Mouse (Mus musculus) forebrain, embryonic 11.5 days (tissue): ENCODE measurements at regions not wholly inside any gene's neighbourhood (a gene's known extent, or its start where the extent isn't known, plus 50 kb on each side); places are given as distances from the start of the nearest gene placed in this dataset.

ENCODE experiments used
- ATAC-seq: fragments of 200-750 bp; cut with Nextera tagmentation; replicated peaks from 2 replicates; pipeline ENCODE4 v1.8.0; 2017; ENCODE audit warnings: moderate TSS enrichment; ENCODE audit not compliant: low FRiP score
- DNase-seq: peaks from one replicate; pipeline ENCODE4 v3.0.0-alpha.2; 2017; ENCODE audit warnings: low spot score
- H3K27ac ChIP-seq: fragments of 300-500 bp; sonication (generic); 2 replicates; pipeline ENCODE4 v1.5.1; 2014; ENCODE audit warnings: low read depth, low read length
- H3K27me3 ChIP-seq: fragments of 300-500 bp; sonication (generic); 2 replicates; pipeline ENCODE4 v1.6.1; 2014; ENCODE audit warnings: mild to moderate bottlenecking, low read length, mixed read lengths; ENCODE audit not compliant: control insufficient read depth, insufficient read depth
- H3K36me3 ChIP-seq: fragments of 300-500 bp; sonication (generic); 2 replicates; pipeline ENCODE4 v1.6.1; 2014; ENCODE audit warnings: mild to moderate bottlenecking, low read length, moderate library complexity, mixed read lengths; ENCODE audit not compliant: control insufficient read depth, insufficient read depth
- H3K4me1 ChIP-seq: fragments of 300-500 bp; sonication (generic); replicated peaks from 2 replicates; pipeline ENCODE4 v1.6.1; 2014; ENCODE audit warnings: low read length, mixed read lengths; ENCODE audit not compliant: control insufficient read depth, insufficient read depth
- H3K4me2 ChIP-seq: fragments of 300-500 bp; sonication (generic); 2 replicates; pipeline ENCODE4 v1.6.1; 2014; ENCODE audit warnings: low read depth, mild to moderate bottlenecking, low read length, moderate library complexity, mixed read lengths; ENCODE audit not compliant: severe bottlenecking
- H3K4me3 ChIP-seq: fragments of 300-500 bp; sonication (generic); 2 replicates; pipeline ENCODE4 v1.5.1; 2014; ENCODE audit warnings: low read depth, low read length
- H3K9ac ChIP-seq: fragments of 300-500 bp; sonication (generic); 2 replicates; pipeline ENCODE4 v1.6.1; 2014; ENCODE audit warnings: low read length
- H3K9me3 ChIP-seq: fragments of 300-500 bp; sonication (generic); 2 replicates; pipeline ENCODE4 v1.6.1; 2016; ENCODE audit warnings: low read length, mixed read lengths; ENCODE audit not compliant: control insufficient read depth
- WGBS: fragments of 180-500 bp; shearing (Covaris S2); extraction: QIAGEN DNeasy Blood & Tissue Kit; methylation state at CpG from one replicate; pipeline ENCODE4 v1.1.7; 2014; 5-methylcytosine and 5-hydroxymethylcytosine counted together

DNA sequence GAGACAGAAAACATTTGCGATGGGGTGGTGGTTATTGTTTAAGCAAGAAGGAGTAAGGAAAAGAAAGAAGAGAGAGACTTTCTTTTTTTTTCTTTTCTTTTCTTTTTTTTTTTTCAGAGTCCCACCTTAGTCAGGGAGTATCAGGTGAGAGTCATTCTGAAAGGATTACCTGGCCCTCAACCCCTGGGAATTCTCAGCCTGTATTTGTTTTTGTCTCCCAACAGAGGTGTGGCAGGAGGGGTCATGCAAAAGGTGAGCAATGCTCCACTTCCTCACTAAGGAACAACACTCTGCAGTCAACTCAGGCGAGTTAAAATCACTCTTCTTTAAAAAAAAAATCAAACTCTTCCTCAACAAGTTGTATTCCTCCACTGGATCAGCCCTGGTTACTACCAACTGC is 236.6 kb downstream of the Ikzf2 start:
- Histone ChIP-seq H3K4me3 (no peak overlapping the region), H3K4me1 (no peaks in the 10 kb centered on the region), H3K36me3 (no peaks in the 10 kb centered on the region), H3K4me2 (no peak overlapping the region), H3K9ac (no peak overlapping the region), H3K27ac (no peak overlapping the region), H3K9me3 (no peaks in the 10 kb centered on the region), H3K27me3 (no peaks in the 10 kb centered on the region)
- WGBS: 60% methylated on average over 2 of the region's 2 CpGs
- ATAC-seq (no peak), DNase-seq (no peak)

DNA sequence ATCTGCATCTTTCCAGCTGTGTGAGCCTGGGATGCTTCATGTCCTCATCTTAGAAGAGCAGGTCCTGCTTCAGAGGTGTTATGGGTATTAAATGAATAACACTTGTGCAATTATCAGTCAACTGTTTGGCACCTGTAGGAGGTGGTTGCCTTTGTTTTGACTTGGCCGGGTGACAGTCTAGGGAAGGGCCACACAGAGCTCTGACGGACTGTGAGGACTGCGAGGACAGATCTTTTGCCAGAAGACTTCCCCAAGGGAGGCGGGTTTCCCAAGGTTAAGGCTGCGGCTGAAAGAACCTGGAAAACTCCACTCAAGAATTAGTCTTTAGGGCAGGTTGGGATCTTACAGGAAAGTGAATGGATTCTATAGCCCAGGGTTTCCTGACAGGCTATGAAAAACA is 239.8 kb downstream of the Ikzf2 start:
- Histone ChIP-seq H3K27me3 (no peaks in the 10 kb centered on the region), H3K4me3 (no peak overlapping the region), H3K36me3 (no peaks in the 10 kb centered on the region), H3K4me1 (no peaks in the 10 kb centered on the region), H3K4me2 (no peak overlapping the region), H3K9ac (no peak overlapping the region), H3K9me3 (no peaks in the 10 kb centered on the region), H3K27ac (no peak overlapping the region)
- WGBS: 75% methylated on average over 5 of the region's 5 CpGs
- DNase-seq (no peak), ATAC-seq (no peak)

DNA sequence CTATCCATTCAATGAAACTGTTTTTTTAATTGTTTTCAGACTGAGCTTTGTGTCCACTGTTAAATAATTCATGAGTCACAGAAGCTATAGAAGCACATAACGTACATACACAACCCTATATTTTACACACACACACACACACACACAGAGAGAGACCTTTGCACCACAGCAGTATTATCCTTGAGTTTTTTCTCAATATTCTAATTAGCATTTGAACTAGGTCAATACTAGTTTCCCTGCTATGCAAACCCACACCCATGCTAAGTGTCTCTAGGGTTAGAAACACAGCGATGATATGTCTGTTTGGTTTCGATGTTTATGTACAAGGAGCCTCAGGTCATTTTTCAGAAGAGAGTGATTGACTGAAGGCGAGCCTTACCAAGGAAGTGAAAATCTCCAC is 242.3 kb downstream of the Ikzf2 start:
- H3K4me1 ChIP-seq: no peaks in the 10 kb centered on the region
- WGBS: 78% methylated on average over 4 of the region's 4 CpGs
- no peak overlapping the region for H3K4me2 ChIP-seq
- no peak for DNase-seq
- no peaks in the 10 kb centered on the region for H3K9me3 ChIP-seq
- no peaks in the 10 kb centered on the region for H3K27me3 ChIP-seq
- ATAC-seq: no peak
- H3K9ac ChIP-seq: no peak overlapping the region
- no peak overlapping the region for H3K27ac ChIP-seq
- no peaks in the 10 kb centered on the region for H3K36me3 ChIP-seq
- no peak overlapping the region for H3K4me3 ChIP-seq

DNA sequence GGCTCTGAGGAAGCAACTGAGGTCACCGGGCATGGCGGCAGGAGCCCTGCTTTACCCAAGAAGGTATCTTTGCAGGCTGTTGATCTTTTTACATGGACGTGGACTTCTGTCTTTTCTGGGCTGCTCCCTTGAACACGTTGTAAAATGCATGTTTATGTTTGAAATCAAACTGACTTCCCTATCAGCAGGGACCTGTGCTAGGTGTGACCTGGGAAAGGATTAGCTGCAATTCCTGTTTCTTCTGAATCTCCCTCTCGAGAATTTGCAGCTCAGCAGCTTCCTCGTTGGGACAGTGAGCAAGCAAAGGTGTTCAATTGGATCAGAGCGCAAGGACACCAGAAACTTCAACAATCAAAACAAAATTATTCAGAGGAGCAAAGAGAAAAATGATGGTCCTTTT is 243.6 kb downstream of the Ikzf2 start:
- no peaks in the 10 kb centered on the region for H3K9me3 ChIP-seq
- H3K4me2 ChIP-seq: no peak overlapping the region
- H3K36me3 ChIP-seq: no peaks in the 10 kb centered on the region
- no peak for DNase-seq
- no peak for ATAC-seq
- no peak overlapping the region for H3K9ac ChIP-seq
- WGBS: 63% methylated on average over 7 of the region's 7 CpGs
- H3K27ac ChIP-seq: no peak overlapping the region
- H3K4me1 ChIP-seq: no peaks in the 10 kb centered on the region
- H3K4me3 ChIP-seq: no peak overlapping the region
- H3K27me3 ChIP-seq: no peaks in the 10 kb centered on the region

DNA sequence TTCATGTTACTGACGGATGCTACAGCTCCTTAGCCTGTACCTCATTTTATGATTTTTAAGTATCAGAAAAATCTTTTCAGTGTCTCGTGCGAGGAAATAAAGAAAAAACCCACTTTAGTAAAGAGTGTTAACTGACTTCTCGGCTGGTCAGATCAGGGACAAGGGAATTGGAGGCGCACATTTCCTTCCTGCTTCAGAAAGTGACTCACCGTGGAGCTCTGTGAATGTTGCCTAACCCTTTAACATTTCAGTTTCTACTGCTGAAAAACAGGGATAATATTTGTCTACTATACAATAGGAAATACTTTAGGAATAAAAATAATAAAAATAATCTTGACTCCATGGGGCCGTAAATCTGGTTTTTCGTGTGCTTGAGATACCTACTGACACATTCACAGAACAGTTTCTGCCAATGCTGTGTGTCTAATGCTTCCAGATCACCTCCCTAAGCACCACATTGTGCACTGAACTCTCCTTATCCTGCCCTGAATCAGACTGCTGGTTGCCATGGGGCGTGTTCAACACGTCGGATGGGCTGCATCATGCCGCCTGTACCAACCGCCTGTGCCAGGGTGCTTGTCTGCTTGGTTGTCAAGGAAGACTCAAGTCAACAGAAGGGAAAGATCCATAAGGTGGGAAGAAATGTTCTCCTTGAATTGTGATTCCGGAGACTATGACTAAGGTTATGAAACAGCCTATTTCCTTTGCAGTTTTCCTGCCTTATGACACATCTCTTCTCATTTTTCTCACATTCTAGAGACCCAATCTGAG is 246.3 kb downstream of the Ikzf2 start:
- Histone ChIP-seq H3K4me1 (no peaks in the 10 kb centered on the region), H3K36me3 (no peaks in the 10 kb centered on the region), H3K9me3 (no peaks in the 10 kb centered on the region), H3K9ac (no peak overlapping the region), H3K4me2 (no peak overlapping the region), H3K27ac (no peak overlapping the region), H3K4me3 (no peak overlapping the region), H3K27me3 (no peaks in the 10 kb centered on the region)
- 93% methylated on average over 14 of the region's 14 CpGs for WGBS
- no peak for DNase-seq
- no peak for ATAC-seq

DNA sequence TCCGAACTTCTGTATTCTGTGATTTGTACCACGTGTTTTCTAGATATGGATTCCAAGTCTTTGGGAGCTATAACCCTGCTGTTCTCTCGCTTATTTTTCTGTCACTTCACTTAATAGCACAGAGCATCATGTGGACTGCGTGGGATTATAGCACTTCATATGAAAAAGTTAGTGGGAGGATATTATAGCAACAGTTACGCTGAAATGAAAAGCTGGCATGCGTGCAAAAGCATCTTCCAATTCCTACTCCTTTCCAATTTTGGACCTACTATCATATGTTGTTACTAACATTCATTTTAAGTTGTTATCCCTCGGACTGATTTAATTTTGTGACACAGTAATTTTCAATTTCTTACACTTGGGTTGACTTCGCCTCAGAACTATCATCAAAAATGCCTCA is 250.0 kb downstream of the Ikzf2 start:
- H3K4me2 ChIP-seq: no peak overlapping the region
- H3K27me3 ChIP-seq: no peaks in the 10 kb centered on the region
- H3K4me1 ChIP-seq: no peaks in the 10 kb centered on the region
- no peak overlapping the region for H3K9ac ChIP-seq
- H3K27ac ChIP-seq: no peak overlapping the region
- 95% methylated on average over 8 of the region's 8 CpGs for WGBS
- DNase-seq: no peak
- no peaks in the 10 kb centered on the region for H3K9me3 ChIP-seq
- H3K36me3 ChIP-seq: no peaks in the 10 kb centered on the region
- no peak for ATAC-seq
- H3K4me3 ChIP-seq: no peak overlapping the region

DNA sequence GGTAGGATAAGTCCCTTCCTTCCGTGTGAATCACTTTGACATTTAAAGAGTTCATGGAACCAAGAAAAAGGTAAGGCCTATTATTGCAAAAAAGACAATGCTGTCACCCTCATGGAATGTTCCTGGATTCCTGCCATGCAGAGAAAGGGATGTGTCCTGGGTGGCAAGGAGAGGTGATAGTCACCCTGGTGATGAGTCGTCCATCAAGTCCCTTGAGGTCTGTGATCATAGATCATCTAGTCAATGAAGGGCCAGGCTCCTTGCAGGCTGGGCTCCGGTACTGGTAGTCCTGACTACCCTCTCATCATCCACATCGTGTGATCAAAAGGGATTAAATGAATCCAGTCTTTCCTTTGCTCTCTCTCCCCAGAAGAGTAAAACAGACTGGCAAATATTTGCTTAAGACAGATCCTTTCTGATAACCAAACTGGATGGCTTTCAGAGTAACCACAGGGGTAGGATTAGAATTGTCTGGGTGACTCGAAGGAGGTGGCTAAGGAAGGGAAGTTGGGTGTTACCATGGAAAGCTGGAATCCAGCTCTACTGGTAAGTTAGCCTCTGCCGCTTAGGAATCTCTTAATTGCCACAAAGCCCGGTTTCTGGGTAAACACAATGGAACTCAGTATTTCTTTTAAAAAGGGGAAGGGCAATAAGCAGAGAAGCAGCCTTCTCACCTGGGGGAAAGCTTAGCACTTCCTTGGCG is 253.2 kb downstream of the Ikzf2 start:
- WGBS: 31% methylated on average over 8 of the region's 8 CpGs

DNA sequence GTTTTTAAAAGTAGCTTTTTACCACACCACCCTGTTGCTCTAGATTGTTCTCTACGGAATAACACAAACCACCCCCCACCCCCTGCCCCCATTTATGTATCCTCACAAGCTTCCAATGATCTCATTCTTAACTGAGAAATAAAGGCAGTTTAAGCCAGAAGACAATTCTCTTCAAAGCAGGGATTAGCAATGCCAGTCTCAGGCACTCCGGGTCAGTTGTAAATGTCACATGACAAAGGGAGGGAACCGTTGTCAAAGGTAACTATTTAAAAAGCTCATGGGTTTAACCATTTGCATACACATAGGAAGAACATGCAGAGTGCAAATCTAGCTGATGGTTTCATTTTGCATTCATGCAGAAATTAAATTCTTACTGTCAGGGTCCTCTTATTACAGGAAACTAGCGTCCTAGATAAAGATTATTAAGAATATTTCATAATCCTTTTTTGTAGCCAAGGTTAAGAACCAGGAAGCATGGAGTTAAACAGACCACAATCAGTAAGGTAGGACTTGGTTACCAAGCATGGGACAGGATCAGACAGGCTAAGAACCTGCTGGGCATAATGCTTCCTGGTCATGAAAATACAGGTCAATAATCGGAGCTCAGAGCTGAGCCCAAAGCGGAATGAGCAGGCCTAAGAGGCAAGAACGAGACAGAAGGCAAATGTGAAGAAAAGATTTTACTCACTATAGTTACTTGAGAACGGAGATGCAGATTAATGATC is 256.2 kb downstream of the Ikzf2 start:
- Histone ChIP-seq H3K4me3 (no peak overlapping the region), H3K36me3 (no peaks in the 10 kb centered on the region), H3K9ac (no peak overlapping the region), H3K4me1 (no peaks in the 10 kb centered on the region; the same call in 1 of the 2 replicates), H3K27ac (no peak overlapping the region), H3K27me3 (no peaks in the 10 kb centered on the region), H3K4me2 (no peak overlapping the region), H3K9me3 (no peaks in the 10 kb centered on the region)
- DNase-seq (no peak), ATAC-seq (no peak)
- WGBS: 44% methylated on average over 8 of the region's 8 CpGs

More for the DNA sequence above, 253.2 kb downstream of the Ikzf2 start:
- H3K27me3 ChIP-seq: no peaks in the 10 kb centered on the region
- no peaks in the 10 kb centered on the region; the same call in 1 of the 2 replicates for H3K4me1 ChIP-seq
- no peaks in the 10 kb centered on the region for H3K36me3 ChIP-seq
- no peak overlapping the region for H3K4me3 ChIP-seq
- H3K4me2 ChIP-seq: no peak overlapping the region
- no peak overlapping the region for H3K9ac ChIP-seq
- H3K9me3 ChIP-seq: no peaks in the 10 kb centered on the region
- H3K27ac ChIP-seq: no peak overlapping the region
- ATAC-seq (no peak), DNase-seq (no peak)
